Mouse (Mus musculus): ENCODE results near the gene Serpinb1b.

GRCm38 (mm10) chr13:33047234-33047633 is 31.1 kb upstream of the Serpinb1b start:
- no peak for TF ChIP-seq MAX (IDR thresholded peaks at IDR 0.05; ENCODE audit: low read depth)
- TF ChIP-seq POLR2A (IDR thresholded peaks at IDR 0.05; ENCODE audit: insufficient read length, low read depth): no peak
- TF ChIP-seq USF1 (IDR thresholded peaks at IDR 0.05; ENCODE audit: low read depth): no peak
- TF ChIP-seq POLR2AphosphoS2 (IDR thresholded peaks at IDR 0.05; ENCODE audit: insufficient read length, low read depth): no peak
- TF ChIP-seq REST (IDR thresholded peaks at IDR 0.05; ENCODE audit: insufficient read depth, insufficient read length): no peak
- no peak for TF ChIP-seq E2F4 (IDR thresholded peaks at IDR 0.05; ENCODE audit: insufficient read depth)
- TF ChIP-seq CEBPB (IDR thresholded peaks at IDR 0.05; ENCODE audit: insufficient read depth, poor library complexity, severe bottlenecking): no peak
- no peak for TF ChIP-seq TCF3 (IDR thresholded peaks at IDR 0.05; ENCODE audit: insufficient read length, low read depth)
- no peak for TF ChIP-seq MYOD1 (IDR thresholded peaks at IDR 0.05; ENCODE audit: control insufficient read depth in 1 of 3, insufficient read length in 2 of 3, low read depth in 2 of 3)
